Mouse (Mus musculus) kidney, adult 2 months (tissue): Measurements from ENCODE around the gene Hoxa11. TPM values are rescaled to one million over a fixed set of nuclear protein-coding genes. Genes with fewer than 3 reads are reported as not detected.

Source experiments
- DNase-seq: peaks from one replicate; pipeline ENCODE4 v3.0.0; 2021
- H3K27ac ChIP-seq: fragments of 200-500 bp; 2 replicates; pipeline ENCODE4 v1.5.1; 2012; ENCODE audit warnings: low read depth, low read length, control low read depth, inconsistent platforms; ENCODE audit not compliant: insufficient read depth
- H3K27me3 ChIP-seq: fragments of 200-500 bp; replicated peaks from 2 replicates; pipeline ENCODE4 v1.6.1; 2012; ENCODE audit warnings: mild to moderate bottlenecking, moderate library complexity, low read length, inconsistent platforms; ENCODE audit not compliant: control insufficient read depth, insufficient read depth
- H3K36me3 ChIP-seq: fragments of 200-500 bp; 2 replicates; pipeline ENCODE4 v1.6.1; 2012; ENCODE audit warnings: mild to moderate bottlenecking, moderate library complexity, low read length, inconsistent platforms; ENCODE audit not compliant: control insufficient read depth, insufficient read depth
- H3K4me1 ChIP-seq: fragments of 200-500 bp; 2 replicates; pipeline ENCODE4 v1.6.1; 2011; ENCODE audit warnings: low read length; ENCODE audit not compliant: control insufficient read depth, insufficient read depth
- H3K4me3 ChIP-seq: fragments of 200-500 bp; 2 replicates; pipeline ENCODE4 v1.5.1; 2011; ENCODE audit warnings: mild to moderate bottlenecking, low read depth, low read length, control low read depth; ENCODE audit not compliant: insufficient read depth
- CTCF ChIP-seq: fragments of 200-500 bp; conservative IDR thresholded peaks from 2 replicates; pipeline ENCODE4 v1.5.1; 2011; ENCODE audit warnings: low read depth, mild to moderate bottlenecking, control low read depth, low read length, moderate library complexity, mixed read lengths; ENCODE audit not compliant: insufficient read depth, insufficient read length
- POLR2A ChIP-seq: fragments of 200-500 bp; IDR thresholded peaks from one replicate; pipeline ENCODE4 v1.6.1; 2011; ENCODE audit warnings: low read depth, low read length, control low read depth
- WGBS: fragments of 180-500 bp; shearing (Covaris S2); methylation state at CpG from one replicate; pipeline ENCODE4 v1.1.7; 2018; 5-methylcytosine and 5-hydroxymethylcytosine counted together
- polyA plus RNA-seq: library from polyadenylated mRNA; depleted of rRNA; stranded (reverse); fragments of >200 nt; gene quantifications from 2 replicates; pipeline ENCODE4 v1.2.3, GENCODE M21; 2012

Hoxa11 gene
- polyA plus RNA-seq, 1 experiment: 3.7 TPM

- WGBS: 16% methylated on average over 12 of the region's 12 CpGs
- H3K4me1 ChIP-seq: peaks cover 16% of the 10 kb centered on the region
- no peak for DNase-seq
- TF ChIP-seq POLR2A (no peak), CTCF (no peak)
- H3K27ac ChIP-seq: peak overlapping the region; percentile 39
- peak overlapping the region; percentile 39 for H3K4me3 ChIP-seq
- peaks cover 2% of the 10 kb centered on the region; the same call in 1 of the 2 replicates for H3K36me3 ChIP-seq
- no peaks in the 10 kb centered on the region for H3K27me3 ChIP-seq
Observed at GRCm38 (mm10) chr6:52209685-52210046, 35.9 kb downstream of the Hoxa11 start.

- peak; percentile 39 for DNase-seq
- WGBS: 10% methylated on average over 18 of the region's 18 CpGs
- peak overlapping the region; percentile 39 for H3K27ac ChIP-seq
- H3K27me3 ChIP-seq: no peaks in the 10 kb centered on the region
- H3K4me3 ChIP-seq: peak overlapping the region; percentile 39
- no peak for TF ChIP-seq POLR2A
- no peak for TF ChIP-seq CTCF
- peaks cover 13% of the 10 kb centered on the region for H3K4me1 ChIP-seq
- H3K36me3 ChIP-seq: peaks cover 3% of the 10 kb centered on the region; the same call in 1 of the 2 replicates
Observed at GRCm38 (mm10) chr6:52208868-52209684, 36.5 kb downstream of the Hoxa11 start.

DNA sequence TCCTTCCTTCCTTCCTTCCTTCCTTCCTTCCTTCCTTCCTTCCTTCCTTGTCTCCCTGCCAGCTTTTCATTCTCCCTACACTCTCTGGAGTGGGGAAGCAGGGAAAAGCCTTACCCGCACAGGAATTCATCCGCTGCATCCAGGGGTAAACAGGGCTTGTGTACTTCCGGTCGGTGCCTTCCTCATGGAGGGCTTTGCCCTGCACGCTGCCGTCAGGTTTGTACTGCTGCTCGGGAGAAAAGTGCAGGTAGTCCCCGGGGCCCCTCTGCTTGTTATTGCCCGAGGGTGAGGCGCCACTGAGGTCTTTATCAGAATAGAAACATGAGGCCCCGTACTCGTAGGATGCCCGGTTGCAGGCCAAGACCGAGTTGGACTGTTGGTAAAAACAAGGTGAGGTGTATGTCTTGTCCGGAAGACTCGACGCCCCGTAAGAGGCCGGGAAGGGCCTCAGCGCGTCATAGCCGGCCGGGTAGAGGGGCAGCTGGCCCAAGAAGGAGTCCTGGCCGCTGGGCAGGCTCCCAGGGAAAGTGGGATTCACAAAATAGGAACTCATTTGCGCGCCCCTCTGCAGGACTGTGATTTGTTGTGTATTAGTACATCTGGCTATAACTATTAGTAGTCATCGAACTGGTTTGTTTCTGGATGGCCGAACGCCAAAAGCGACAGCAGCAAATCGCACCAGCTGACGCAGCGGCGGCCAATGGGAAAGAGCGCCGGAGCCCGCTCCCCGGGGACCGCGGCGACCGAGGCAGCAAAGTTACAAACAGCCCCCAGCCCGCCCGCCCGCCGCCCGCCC, 37.3 kb downstream of the Hoxa11 start, which contains the start of gene Hoxa6:
Hoxa6 (minus strand) TSS at position 651 of the 796 bp plus-strand sequence.
- peaks cover 13% of the 10 kb centered on the region for H3K4me1 ChIP-seq
- peak within 1 kb of the TSS; percentile 39 for H3K4me3 ChIP-seq
- peaks cover 3% of the 10 kb centered on the region; the same call in 1 of the 2 replicates for H3K36me3 ChIP-seq
- peak; percentile 88 for DNase-seq
- no peaks in the 10 kb centered on the region for H3K27me3 ChIP-seq
- TF ChIP-seq POLR2A (no peak), CTCF (no peak)
- 6% methylated on average over 47 of the region's 47 CpGs for WGBS
- H3K27ac ChIP-seq: peak within 1 kb of the TSS; percentile 39

DNA sequence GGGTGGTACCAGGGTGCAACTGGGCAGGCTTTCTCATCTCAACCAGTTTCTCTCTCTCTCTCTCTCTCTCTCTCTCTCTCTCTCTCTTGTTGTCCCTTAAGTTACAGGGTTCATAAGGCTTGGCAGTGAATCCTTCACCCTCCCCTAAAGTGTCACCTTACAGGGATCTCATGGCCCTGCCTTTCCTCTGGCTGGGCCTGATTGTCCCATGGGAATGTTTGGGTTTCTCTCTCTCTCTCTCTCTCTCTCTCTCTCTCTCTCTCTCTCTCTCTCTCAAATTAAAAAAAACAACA, 38.0 kb downstream of the Hoxa11 start:
- peaks cover 3% of the 10 kb centered on the region; the same call in 1 of the 2 replicates for H3K36me3 ChIP-seq

DNA sequence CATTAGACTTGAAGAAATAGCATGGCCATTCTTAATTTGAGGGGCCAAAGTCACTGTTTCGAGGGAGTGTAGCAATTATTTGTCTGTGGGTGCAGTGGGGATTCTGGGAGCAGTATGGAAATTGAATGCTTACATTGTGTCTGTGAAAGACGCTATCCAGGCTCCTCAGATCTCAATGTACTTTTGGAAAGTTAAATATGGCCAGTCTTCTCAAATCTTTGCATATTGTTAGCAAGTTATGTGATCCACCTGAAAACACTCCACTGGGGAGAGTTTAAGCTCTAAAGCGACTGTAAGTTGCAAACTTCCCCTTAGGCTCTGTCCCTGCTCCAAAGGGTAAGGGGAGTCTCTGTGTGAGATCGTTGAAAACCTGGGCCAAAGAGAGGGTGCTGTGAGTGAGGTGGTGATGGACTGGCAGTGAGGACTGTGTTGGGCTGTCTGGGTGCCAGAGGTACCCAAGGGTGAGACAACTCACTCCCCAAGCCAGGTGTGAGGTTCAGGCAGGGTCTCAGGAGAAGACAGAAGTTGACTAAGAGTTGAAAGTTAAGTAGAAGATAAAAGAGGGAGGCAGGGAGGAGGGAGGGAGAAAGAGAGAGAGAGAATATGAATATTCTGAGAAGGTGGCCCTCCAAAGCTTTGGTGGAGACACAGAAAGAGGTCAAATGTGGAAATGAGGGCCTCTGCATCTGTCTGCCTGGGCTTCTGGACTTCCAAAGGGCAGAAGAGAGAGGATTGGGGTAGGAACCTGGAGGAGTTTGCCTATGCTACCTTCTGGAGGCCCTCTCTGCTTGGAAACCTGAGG, 38.5 kb downstream of the Hoxa11 start:
- peak; percentile 3 for DNase-seq
- H3K4me1 ChIP-seq: peaks cover 13% of the 10 kb centered on the region
- H3K27ac ChIP-seq: peak overlapping the region; percentile 1; the same call in 1 of the 2 replicates
- TF ChIP-seq CTCF: no peak
- TF ChIP-seq POLR2A: no peak
- H3K4me3 ChIP-seq: no peak overlapping the region
- H3K36me3 ChIP-seq: peaks cover 3% of the 10 kb centered on the region; the same call in 1 of the 2 replicates
- WGBS: 62% methylated on average over 4 of the region's 4 CpGs
- no peaks in the 10 kb centered on the region for H3K27me3 ChIP-seq

More for the DNA sequence above, 38.0 kb downstream of the Hoxa11 start:
- no peak overlapping the region for H3K4me3 ChIP-seq
- peaks cover 13% of the 10 kb centered on the region for H3K4me1 ChIP-seq
- H3K27ac ChIP-seq: peak overlapping the region; percentile 1; the same call in 1 of the 2 replicates
- TF ChIP-seq POLR2A (no peak), CTCF (no peak)
- no peaks in the 10 kb centered on the region for H3K27me3 ChIP-seq
- peak; percentile 5 for DNase-seq

DNA sequence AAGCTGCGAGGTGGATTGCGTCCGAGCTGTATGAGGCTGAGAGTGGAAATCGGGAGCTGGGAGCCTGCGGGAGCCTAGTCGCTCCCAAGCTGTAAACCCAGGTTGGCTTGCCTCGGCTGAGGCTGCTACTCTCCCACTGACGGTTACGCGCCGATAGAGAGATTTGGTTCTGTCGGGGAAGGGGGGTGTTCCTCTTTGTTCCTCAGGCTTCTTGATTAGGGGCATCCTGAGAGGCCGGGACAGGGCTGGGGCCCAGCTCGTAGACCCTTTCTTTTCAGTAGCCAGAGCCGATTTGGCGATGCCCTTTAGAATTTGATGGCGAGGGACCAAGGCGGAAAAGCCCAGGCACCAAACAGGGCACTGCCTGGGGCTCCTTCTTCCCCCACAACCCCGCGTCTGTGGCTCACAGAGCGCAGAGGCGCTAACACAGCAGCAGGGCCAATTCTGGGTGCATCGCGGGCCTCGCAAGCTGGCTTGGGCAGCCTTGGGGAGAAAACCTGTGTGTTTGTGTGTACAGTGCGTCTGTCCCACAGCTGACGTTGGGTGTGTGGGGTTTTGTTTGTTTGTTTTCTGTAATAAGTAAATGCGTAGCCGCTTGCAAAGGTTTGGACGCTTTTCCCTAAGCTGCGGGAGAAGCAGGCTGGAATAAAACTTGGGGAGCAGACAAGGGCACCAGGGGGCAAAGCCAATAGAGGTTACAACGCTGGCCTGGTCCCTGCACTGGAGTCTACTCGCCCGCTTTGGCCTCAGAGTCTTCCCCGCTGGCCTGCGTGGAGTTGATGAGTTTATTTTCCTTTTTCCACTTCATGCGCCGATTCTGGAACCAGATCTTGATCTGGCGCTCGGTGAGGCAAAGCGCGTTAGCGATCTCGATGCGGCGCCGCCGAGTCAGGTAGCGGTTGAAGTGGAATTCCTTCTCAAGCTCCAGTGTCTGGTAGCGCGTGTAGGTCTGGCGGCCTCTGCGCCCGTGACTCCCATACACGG, 39.7 kb downstream of the Hoxa11 start:
- Histone ChIP-seq H3K4me3 (no peak overlapping the region), H3K27ac (peak overlapping the region; percentile 22; the same call in 1 of the 2 replicates), H3K4me1 (peaks cover 13% of the 10 kb centered on the region), H3K27me3 (no peaks in the 10 kb centered on the region), H3K36me3 (peaks cover 5% of the 10 kb centered on the region; the same call in 1 of the 2 replicates)
- no peak for TF ChIP-seq POLR2A
- no peak for TF ChIP-seq CTCF
- peak; percentile 23 for DNase-seq
- 66% methylated on average over 55 of the region's 55 CpGs for WGBS
